Mouse (Mus musculus) CH12.LX (cell line): ENCODE results near the gene Grb10. TPM values are rescaled to one million over a fixed set of nuclear protein-coding genes. Genes with fewer than 3 reads are reported as not detected.

ENCODE experiments used
- DNase-seq: peaks from one replicate; pipeline ENCODE4 v3.0.0-alpha.2; 2013; ENCODE audit errors: extremely low read depth
- H3K27ac ChIP-seq: 2 replicates; pipeline ENCODE4 v1.5.1; 2012; ENCODE audit warnings: low read depth, mild to moderate bottlenecking, control low read depth, moderate library complexity; ENCODE audit not compliant: insufficient read depth
- H3K27me3 ChIP-seq: replicated peaks from 2 replicates; pipeline ENCODE3; 2012; ENCODE audit warnings: inconsistent platforms
- H3K36me3 ChIP-seq, 2 experiments: replicated peaks in 1 of 2; 2 replicates each; pipeline versions ENCODE3 to v1.6.1; 2012; ENCODE audit warnings: inconsistent platforms in 1 of 2, low read length in 1 of 2, mild to moderate bottlenecking in 1 of 2, mixed read lengths in 1 of 2, moderate library complexity in 1 of 2; ENCODE audit not compliant: control insufficient read depth in 1 of 2, insufficient read depth in 1 of 2
- H3K4me1 ChIP-seq, 2 experiments: 2 replicates each; pipeline ENCODE4 v1.6.1; 2012; ENCODE audit warnings: inconsistent platforms in 1 of 2, moderate library complexity in 1 of 2; ENCODE audit not compliant: insufficient read depth in 2 of 2, control insufficient read depth in 1 of 2
- H3K4me2 ChIP-seq: 2 replicates; pipeline ENCODE4 v1.6.1; 2012; ENCODE audit warnings: low read depth, mild to moderate bottlenecking, control low read depth; ENCODE audit not compliant: poor library complexity, insufficient read depth, severe bottlenecking
- H3K4me3 ChIP-seq, 3 experiments: fragments of 150-350 bp in 1 of 3; sonication (generic) in 1 of 3; replicated peaks in 1 of 3; 2 replicates each; pipeline versions ENCODE3 to v1.5.1; 2011 to 2012; ENCODE audit warnings: low read depth in 2 of 3, low read length in 2 of 3, mild to moderate bottlenecking in 2 of 3, moderate library complexity in 2 of 3, control low read depth in 1 of 3, improper control_type of control experiment in 1 of 3, inconsistent platforms in 1 of 3, mixed read lengths in 1 of 3; ENCODE audit not compliant: poor library complexity in 1 of 3
- H3K79me2 ChIP-seq: replicated peaks from 2 replicates; pipeline ENCODE4 v1.6.1; 2012; ENCODE audit warnings: mild to moderate bottlenecking, moderate library complexity; ENCODE audit not compliant: control insufficient read depth, poor library complexity, insufficient read depth, severe bottlenecking; ENCODE audit errors: extremely low read depth
- H3K9ac ChIP-seq: 2 replicates; pipeline ENCODE4 v1.6.1; 2012; ENCODE audit warnings: low read depth, mild to moderate bottlenecking, control low read depth, moderate library complexity; ENCODE audit not compliant: insufficient read depth
- H3K9me3 ChIP-seq: replicated peaks from 2 replicates; pipeline ENCODE3; 2012; ENCODE audit warnings: low read length, inconsistent platforms, mixed read lengths
- CHD1 ChIP-seq: IDR thresholded peaks from 2 replicates; pipeline ENCODE4 v1.6.1; 2012; ENCODE audit warnings: low read depth, low read length, improper control_type of control experiment, inconsistent platforms
- CHD2 ChIP-seq: IDR thresholded peaks from 2 replicates; pipeline ENCODE4 v1.6.1; 2011; ENCODE audit warnings: low read length, improper control_type of control experiment
- E2F4 ChIP-seq: IDR thresholded peaks from 2 replicates; pipeline ENCODE4 v1.6.1; 2011; ENCODE audit warnings: low read depth, low read length, improper control_type of control experiment; ENCODE audit not compliant: insufficient replicate concordance
- ELF1 ChIP-seq: IDR thresholded peaks from 2 replicates; pipeline ENCODE4 v1.6.1; 2014; ENCODE audit warnings: low read depth, mild to moderate bottlenecking, inconsistent platforms, low read length, improper control_type of control experiment
- HCFC1 ChIP-seq: IDR thresholded peaks from 2 replicates; pipeline ENCODE4 v1.6.1; 2012; ENCODE audit warnings: low read depth, mild to moderate bottlenecking, inconsistent platforms, low read length, improper control_type of control experiment
- IRF4 ChIP-seq: IDR thresholded peaks from 2 replicates; pipeline ENCODE4 v1.6.1; 2014; ENCODE audit warnings: low read depth, mild to moderate bottlenecking, inconsistent platforms, low read length, improper control_type of control experiment
- JUN ChIP-seq: IDR thresholded peaks from 2 replicates; pipeline ENCODE4 v1.6.1; 2011; ENCODE audit warnings: low read depth, mild to moderate bottlenecking, low read length, improper control_type of control experiment, moderate library complexity; ENCODE audit not compliant: insufficient read depth
- KAT2A ChIP-seq: IDR thresholded peaks from 2 replicates; pipeline ENCODE4 v1.6.1; 2012; ENCODE audit warnings: low read length, improper control_type of control experiment, inconsistent platforms; ENCODE audit not compliant: insufficient replicate concordance
- MAFK ChIP-seq: IDR thresholded peaks from 2 replicates; pipeline ENCODE4 v1.6.1; 2011; ENCODE audit warnings: low read length, improper control_type of control experiment; ENCODE audit not compliant: insufficient replicate concordance
- MAX ChIP-seq: IDR thresholded peaks from 2 replicates; pipeline ENCODE4 v1.6.1; 2011; ENCODE audit warnings: low read length, improper control_type of control experiment
- MAZ ChIP-seq: IDR thresholded peaks from 2 replicates; pipeline ENCODE4 v1.6.1; 2012; ENCODE audit warnings: low read depth, mild to moderate bottlenecking, inconsistent platforms, low read length, improper control_type of control experiment, moderate library complexity
- MYC ChIP-seq: IDR thresholded peaks from 2 replicates; pipeline ENCODE4 v1.6.1; 2011; ENCODE audit warnings: low read depth, mild to moderate bottlenecking, improper control_type of control experiment, low read length
- NELFE ChIP-seq: IDR thresholded peaks from 2 replicates; pipeline ENCODE4 v1.6.1; 2011; ENCODE audit warnings: low read depth, low read length, improper control_type of control experiment
- NRF1 ChIP-seq: IDR thresholded peaks from 2 replicates; pipeline ENCODE4 v1.6.1; 2014; ENCODE audit warnings: low read depth, mild to moderate bottlenecking, inconsistent platforms, low read length, improper control_type of control experiment, moderate library complexity
- POLR2A ChIP-seq: IDR thresholded peaks from 2 replicates; pipeline ENCODE4 v1.6.1; 2011; ENCODE audit warnings: low read depth, mild to moderate bottlenecking, improper control_type of control experiment, low read length
- POLR2AphosphoS2 ChIP-seq: IDR thresholded peaks from 2 replicates; pipeline ENCODE4 v1.6.1; 2011; ENCODE audit warnings: low read depth, low read length, improper control_type of control experiment
- RCOR1 ChIP-seq: conservative IDR thresholded peaks from 2 replicates; pipeline ENCODE4 v1.6.1; 2012; ENCODE audit warnings: low read depth, mild to moderate bottlenecking, inconsistent platforms, low read length, improper control_type of control experiment
- SIN3A ChIP-seq: IDR thresholded peaks from 2 replicates; pipeline ENCODE4 v1.6.1; 2012; ENCODE audit warnings: low read length, improper control_type of control experiment, inconsistent platforms
- TCF12 ChIP-seq: IDR thresholded peaks from 2 replicates; pipeline ENCODE4 v1.6.1; 2014; ENCODE audit warnings: low read depth, mild to moderate bottlenecking, inconsistent platforms, low read length, improper control_type of control experiment
- UBTF ChIP-seq: IDR thresholded peaks from 2 replicates; pipeline ENCODE4 v1.6.1; 2012; ENCODE audit warnings: low read depth, mild to moderate bottlenecking, inconsistent platforms, low read length, improper control_type of control experiment, moderate library complexity
- USF2 ChIP-seq: conservative IDR thresholded peaks from 2 replicates; pipeline ENCODE4 v1.6.1; 2011; ENCODE audit warnings: low read depth, low read length, improper control_type of control experiment
- ZC3H11A ChIP-seq: IDR thresholded peaks from 2 replicates; pipeline ENCODE4 v1.6.1; 2012; ENCODE audit warnings: low read depth, mild to moderate bottlenecking, inconsistent platforms, low read length, improper control_type of control experiment
- ZKSCAN1 ChIP-seq: IDR thresholded peaks from 2 replicates; pipeline ENCODE4 v1.6.1; 2012; ENCODE audit warnings: low read depth, inconsistent platforms, low read length, improper control_type of control experiment, borderline replicate concordance
- ZMIZ1 ChIP-seq: IDR thresholded peaks from 2 replicates; pipeline ENCODE4 v1.6.1; 2012; ENCODE audit warnings: low read depth, mild to moderate bottlenecking, inconsistent platforms, low read length, improper control_type of control experiment
- ZNF384 ChIP-seq: IDR thresholded peaks from 2 replicates; pipeline ENCODE4 v1.6.1; 2012; ENCODE audit warnings: low read depth, low read length, improper control_type of control experiment, inconsistent platforms
- dilution Hi-C: fragments of 300-500 bp; cut with MboI; formaldehyde crosslinking; loops from 2 replicates; pipeline ENCODE4 v1.14.3; 2020; ENCODE audit warnings: low sequenced_read_pairs; ENCODE audit not compliant: extremely low pct_unique_long_range_greater_than_20kb, extremely low pct_ligation_motif_present
- in situ Hi-C: fragments of 300-500 bp; cut with MboI; formaldehyde crosslinking; loops from 3 replicates; pipeline ENCODE4 v1.14.3; 2019; ENCODE audit warnings: low sequenced_read_pairs, low pct_ligation_motif_present, low pct_unique_long_range_greater_than_20kb, mixed read lengths
- polyA plus RNA-seq: library from polyadenylated mRNA; unstranded; fragments of >175 nt; gene quantifications from 2 replicates; pipeline ENCODE4 v1.2.1, GENCODE M21; 2012; ENCODE audit warnings: low read depth; ENCODE audit not compliant: insufficient read length
- total RNA-seq, 2 experiments: library from RNA; depleted of rRNA; stranded (reverse); fragments of 300-350 nt in 1 of 2; fragments of >200 nt in 1 of 2; gene quantifications; 2 replicates each; pipeline ENCODE4 v1.2.3; 2012 to 2014

Gene Grb10
- total and polyA plus RNA-seq, 3 experiments: 38.4 to 189 (median 137) TPM

- dilution Hi-C loops: loop anchor here (25.0 kb wide), 1 partner anchor 157 kb away; the partner anchor contains the start of gene Fignl1
- Histone ChIP-seq H3K4me3 (no peak overlapping the region), H3K9ac (no peak overlapping the region), H3K79me2 (no peaks in the 10 kb centered on the region), H3K9me3 (peaks cover 12% of the 10 kb centered on the region), H3K27ac (no peak overlapping the region), H3K27me3 (no peaks in the 10 kb centered on the region), H3K4me2 (no peak overlapping the region), H3K4me1 (peaks cover 15 to 70% of the 10 kb centered on the region in 2 experiments), H3K36me3 (no peaks in the 10 kb centered on the region)
- no peak for DNase-seq
- TF ChIP-seq POLR2A: no peak
- TF ChIP-seq ZKSCAN1: no peak
- no peak for TF ChIP-seq ZC3H11A
- no peak for TF ChIP-seq POLR2AphosphoS2
- no peak for TF ChIP-seq KAT2A
- TF ChIP-seq MAFK: no peak
- TF ChIP-seq RCOR1: no peak
- in situ Hi-C loops: loop anchor here (25.0 kb wide), 1 partner anchor 282 kb away; the partner anchor contains the start of gene Ikzf1
Measured at GRCm38 (mm10) chr11:11968830-11969229, 69.7 kb downstream of the Grb10 start.

- Histone ChIP-seq H3K4me1 (peaks cover 26 to 72% of the 10 kb centered on the region in 2 experiments), H3K36me3 (no peaks in the 10 kb centered on the region), H3K9me3 (peaks cover 12% of the 10 kb centered on the region), H3K9ac (no peak overlapping the region), H3K79me2 (no peaks in the 10 kb centered on the region), H3K27me3 (no peaks in the 10 kb centered on the region), H3K27ac (no peak overlapping the region), H3K4me2 (no peak overlapping the region), H3K4me3 (no peak overlapping the region)
- in situ Hi-C loops (loop anchor here (25.0 kb wide), 1 partner anchor 280 kb away; the partner anchor contains the start of gene Ikzf1), dilution Hi-C loops (loop anchor here (25.0 kb wide), 1 partner anchor 155 kb away; the partner anchor contains the start of gene Fignl1)
- no peak for TF ChIP-seq ZC3H11A
- TF ChIP-seq NRF1: no peak
- no peak for TF ChIP-seq UBTF
- no peak for TF ChIP-seq ZNF384
- TF ChIP-seq CHD1: no peak
- no peak for TF ChIP-seq CHD2
- no peak for TF ChIP-seq SIN3A
- no peak for TF ChIP-seq MYC
- TF ChIP-seq ZMIZ1: no peak
- no peak for TF ChIP-seq HCFC1
- no peak for TF ChIP-seq IRF4
- no peak for TF ChIP-seq MAX
- no peak for TF ChIP-seq E2F4
- no peak for TF ChIP-seq JUN
- TF ChIP-seq USF2: no peak
- TF ChIP-seq ELF1: no peak
- TF ChIP-seq TCF12: no peak
- TF ChIP-seq NELFE: no peak
- no peak for TF ChIP-seq MAZ
- DNase-seq: no peak
Measured at GRCm38 (mm10) chr11:11967519-11967918, 71.0 kb downstream of the Grb10 start.
